Mouse (Mus musculus) frontal cortex, adult (tissue): ENCODE results near the gene Zfand2b.
A peak's percentile ranks its signal among the peaks of the same experiment; 100 is the strongest.

Experiments used
- ATAC-seq: cut with Nextera tagmentation; 2 replicates; pipeline ENCODE4 v1.9.2; 2017; ENCODE audit warnings: mild to moderate bottlenecking, moderate library complexity, mixed read lengths; ENCODE audit not compliant: low TSS enrichment

Gene Zfand2b

DNA sequence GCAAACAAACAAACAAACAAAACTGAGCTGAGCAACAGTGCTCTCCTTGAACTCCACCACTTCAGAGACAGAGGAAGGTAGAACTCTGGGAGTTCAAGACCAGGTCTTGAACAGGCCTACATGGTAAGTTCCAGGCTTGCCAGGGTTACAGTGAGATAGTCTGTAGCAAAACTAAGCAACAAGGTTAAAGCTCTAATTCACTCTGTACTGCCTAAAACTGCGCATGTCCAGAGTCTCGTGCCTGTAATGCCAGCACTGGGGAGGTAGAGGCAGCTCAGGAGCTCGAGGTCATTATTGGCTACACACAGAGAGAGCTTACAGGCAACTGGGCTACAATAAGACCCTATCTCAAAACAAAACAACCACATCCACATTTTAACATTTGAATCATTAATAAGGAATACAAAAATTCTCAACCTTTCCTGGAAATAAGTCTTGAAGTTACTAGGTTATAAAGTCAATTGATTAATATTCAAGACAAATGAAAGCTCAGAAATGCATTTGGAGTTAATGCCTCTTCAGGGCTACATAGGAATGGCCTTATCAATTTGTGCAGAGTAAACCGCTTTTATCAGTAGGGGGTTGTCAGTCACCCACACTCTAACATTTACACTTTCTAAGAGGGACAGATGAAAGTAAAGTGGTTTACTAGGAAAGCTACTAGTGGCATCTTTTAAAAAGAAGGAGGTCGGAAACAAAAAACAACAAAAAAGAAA, 8.7 kb upstream of the Zfand2b start:
- ATAC-seq: no peak

DNA sequence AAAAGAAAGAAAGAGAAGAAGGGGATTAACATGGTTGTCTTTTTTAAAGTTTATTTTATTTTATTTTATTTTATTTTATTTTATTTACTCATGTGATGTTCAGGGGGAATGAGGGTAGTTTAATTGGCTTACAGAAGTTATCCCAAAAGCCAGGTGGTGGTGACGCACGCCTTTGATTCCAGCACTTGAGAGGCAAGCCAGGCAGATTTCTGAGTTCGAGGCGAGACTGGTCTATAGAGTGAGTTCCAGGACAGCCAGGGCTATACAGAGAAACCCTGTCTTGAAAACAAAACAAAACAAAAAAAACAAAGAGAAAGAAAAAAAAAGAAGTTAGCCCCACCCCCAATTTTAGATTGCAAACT, 8.2 kb upstream of the Zfand2b start:
- no peak for ATAC-seq

DNA sequence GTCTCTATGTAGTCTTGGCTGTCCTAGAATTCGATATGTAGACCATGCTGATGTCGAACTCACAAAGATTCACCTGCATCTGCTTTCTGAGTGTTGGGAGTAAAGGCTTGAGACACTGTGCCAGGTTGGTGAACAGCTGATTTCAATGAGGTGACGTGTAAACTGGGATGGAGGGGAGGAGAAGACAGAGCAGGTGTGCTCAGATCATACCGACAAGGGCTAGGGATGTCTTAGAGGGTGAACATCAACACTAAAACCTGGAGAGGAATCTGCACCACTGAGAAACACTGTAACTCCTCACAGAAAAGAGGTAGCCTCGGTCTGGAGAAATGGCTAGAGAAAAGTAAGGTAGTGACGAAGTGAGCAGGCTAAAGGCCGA, 364 bp upstream of the Zfand2b start:
- ATAC-seq: peak; percentile 22; the same call in 1 of the 2 replicates

DNA sequence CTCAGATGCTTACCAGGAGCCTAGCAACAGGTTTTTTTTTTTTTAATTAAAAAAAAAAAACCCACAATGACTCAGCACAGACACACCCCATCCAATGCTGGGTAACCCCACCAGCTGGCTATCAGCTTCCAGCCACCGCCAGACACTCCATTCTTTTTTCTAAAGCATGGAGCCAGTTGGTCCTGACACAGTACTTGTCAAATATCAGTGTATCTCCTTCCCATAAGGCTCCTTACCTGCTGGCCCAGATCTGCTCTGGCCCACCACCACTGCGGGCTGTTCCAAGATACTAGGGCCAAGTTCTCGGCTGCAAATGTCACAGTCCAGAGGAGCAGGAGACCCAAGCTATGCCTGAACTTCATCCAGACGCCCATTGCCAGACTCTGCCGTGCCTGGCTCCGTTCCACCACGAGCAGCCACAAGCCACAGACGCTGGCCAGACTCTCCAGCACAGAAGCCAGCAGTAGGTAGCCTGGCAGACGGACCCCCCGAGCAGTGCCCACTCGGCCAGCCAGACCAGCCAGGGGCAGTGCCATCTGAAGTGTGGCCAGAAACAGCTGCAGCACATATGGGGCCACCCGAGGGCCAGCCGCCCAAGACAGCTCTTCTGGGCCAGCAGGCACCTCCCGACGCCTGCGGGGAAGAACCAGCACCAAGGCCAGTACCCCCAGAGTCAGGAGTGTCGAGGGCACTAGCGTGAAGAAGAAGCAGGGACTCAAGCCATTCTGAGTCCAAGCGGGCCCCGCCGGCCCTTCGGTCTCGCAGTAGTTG, 11.1 kb downstream of the Zfand2b start:
- ATAC-seq: peak; percentile 13; the same call in 1 of the 2 replicates

DNA sequence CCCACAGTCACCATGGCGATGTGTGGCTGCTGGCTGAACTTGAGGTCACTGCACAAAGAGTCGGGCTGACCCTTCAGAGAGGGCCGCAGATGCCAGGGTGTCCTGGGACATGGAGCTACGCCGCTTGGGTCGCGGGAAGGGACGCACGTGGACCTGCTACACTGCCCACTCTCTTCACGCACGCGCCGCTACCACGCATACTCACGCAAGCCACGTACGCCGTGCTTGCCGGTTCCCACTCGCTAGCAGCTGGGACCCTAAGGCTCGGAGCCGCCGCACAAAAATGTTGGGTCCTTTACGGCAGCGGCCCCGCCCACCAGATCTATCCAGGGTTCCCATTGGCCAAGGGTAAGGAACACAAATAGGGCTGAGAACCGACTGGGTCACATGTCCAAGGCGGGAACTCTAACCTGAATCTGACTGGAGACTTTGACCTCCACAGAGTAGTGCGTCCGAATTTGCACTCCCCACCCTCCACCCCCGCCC, 11.7 kb downstream of the Zfand2b start, which contains the start of gene Abcb6:
TSS of gene Abcb6 (minus strand) at position 288 of the 486 bp plus-strand sequence.
- ATAC-seq: peak; percentile 92

DNA sequence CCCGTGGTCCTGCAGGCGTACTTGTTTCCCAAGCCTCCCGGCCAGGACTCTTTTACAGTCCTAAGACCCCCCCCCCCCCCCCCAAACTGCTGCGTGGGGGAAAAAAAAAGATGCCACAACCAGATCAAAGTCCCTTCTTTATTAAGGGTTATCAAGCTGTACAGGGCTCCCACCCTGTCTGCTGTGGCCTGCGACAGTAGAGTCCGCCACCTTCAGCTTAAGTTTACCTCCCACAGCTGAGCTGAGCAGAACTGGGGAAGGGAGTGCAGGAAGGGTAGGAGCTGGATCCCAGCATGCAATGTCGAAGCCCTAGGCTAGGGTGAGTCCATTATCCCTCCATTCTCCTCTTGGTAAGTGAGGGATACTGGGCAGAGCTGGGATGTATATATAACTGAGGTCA, 12.3 kb downstream of the Zfand2b start:
- no peak for ATAC-seq

DNA sequence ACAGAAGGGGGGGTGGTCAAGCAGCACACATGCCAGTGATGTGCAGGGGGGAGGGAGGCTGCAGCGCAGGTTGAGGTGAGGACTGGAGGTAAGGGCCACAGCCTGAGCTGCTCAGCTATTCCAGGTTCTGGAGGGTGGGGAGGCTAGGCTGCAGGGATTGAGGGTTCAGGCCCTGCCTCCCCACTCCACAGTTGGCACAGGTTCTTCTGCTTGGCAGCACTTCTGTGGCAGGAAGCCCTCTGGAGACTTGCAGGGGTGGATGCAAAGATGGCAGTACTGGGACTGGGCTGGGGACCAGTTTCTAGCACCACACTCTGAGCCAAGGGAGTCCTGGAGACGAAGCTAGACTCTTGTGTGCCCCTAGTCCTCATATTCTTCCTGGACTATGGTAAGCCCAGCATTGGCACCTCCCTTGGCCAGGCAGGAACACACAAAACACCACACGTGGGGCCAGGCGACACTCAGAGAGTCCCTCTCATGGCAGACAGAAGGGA, 13.0 kb downstream of the Zfand2b start:
- no peak for ATAC-seq

DNA sequence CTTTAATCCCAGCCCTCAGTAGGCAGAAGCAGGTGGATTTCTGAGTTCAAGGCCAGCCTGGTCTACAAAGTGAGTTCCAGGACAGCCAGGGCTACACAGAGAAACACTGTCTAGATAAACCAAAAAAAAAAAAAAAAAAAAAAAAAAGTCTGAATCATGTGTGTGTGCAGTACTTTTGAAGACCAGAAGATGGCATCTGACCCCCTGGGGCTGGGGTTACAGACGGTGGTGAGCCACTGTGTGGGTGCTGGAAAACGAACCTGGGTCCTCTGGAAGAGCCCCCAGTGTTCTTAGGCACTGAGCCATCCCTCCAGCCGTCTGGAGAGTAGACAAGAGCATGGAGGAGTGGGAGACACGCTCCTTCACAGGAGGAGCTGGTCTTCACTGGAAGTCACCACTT, 13.7 kb downstream of the Zfand2b start:
- no peak for ATAC-seq

DNA sequence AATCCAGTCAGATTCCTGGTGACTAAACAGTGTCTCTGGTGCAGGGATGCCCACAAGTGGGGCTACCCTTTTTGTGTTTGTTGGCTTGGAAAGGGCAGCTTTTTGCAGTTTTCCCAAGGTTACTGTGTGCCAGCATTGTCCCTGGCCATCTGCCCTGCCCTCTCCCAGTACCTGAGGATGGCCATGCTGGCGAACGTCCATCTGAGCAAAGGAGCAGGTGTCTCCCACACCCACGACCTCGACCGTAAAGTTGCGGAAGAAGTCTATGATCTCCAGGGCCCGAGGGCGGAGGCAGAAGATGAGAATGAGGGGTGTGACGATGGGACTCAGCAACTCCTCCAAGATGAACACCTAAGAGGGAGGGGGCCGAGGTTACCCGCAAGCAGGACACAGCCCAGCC, 17.0 kb downstream of the Zfand2b start:
- no peak for ATAC-seq

DNA sequence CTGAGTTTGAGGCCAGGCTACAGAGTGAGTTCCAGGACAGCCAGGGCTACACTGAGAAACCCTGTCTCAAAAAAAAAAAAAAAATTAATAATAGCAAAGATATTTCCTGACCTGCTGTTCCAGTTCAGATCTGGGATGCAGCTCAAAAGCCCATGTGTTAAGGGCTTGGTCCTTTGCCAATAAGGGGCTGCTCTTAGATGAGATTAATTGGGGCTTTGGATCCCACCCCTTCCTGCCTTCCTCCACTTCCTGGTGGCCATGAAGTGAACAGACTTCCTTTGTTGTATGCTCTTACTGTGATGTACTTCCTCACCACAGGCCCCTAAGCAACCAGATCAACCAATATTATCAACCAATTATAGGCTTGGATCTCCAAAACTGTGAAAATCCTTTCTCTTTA, 18.7 kb downstream of the Zfand2b start:
- ATAC-seq: no peak

DNA sequence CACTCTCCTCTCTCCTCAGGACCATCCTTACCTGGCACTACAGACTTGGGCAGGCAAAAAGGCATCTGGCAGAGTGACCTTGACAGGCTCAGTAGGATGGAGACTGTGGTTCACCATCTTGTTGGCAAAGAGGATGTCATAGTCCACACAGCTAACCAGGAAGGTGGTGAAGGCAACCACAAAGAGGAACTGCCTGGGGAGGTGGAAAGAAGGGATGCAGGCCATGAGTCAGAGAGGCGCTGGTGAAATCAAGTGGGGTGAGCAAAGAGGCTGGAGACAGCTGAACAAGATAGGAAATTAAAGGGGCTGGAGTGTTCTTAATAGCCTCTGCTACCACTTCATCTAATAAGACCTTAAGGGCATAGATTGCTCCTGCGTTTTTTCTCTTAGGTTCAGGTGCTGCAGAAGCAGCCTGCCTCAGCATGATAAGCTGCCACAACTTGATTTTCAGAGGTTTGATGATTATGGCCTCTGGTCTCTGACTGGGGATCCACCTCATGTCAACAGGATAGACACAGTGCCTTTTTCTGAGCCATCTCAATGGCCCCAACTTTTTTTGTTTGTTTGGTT, 19.6 kb downstream of the Zfand2b start:
- no peak for ATAC-seq

DNA sequence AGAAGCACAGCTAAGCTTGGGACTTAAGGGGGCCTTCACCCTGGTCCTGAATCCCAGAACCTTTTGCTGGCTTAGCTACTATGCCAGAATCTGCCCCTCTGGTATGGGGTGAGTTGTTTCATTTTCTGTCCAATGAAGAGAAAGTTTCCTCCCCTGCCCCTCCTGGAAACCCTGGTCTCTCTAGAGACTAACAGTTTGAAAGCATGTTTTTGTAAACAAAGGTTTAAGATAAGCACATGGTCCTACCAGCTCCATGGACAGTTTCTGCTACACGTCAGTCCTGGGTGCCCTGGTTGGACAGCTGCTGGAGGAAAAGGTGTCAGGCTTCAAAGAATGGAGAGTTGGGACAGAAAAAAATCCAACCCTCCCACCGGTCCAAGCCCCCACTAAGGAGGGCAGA, 22.1 kb downstream of the Zfand2b start:
- ATAC-seq: no peak

DNA sequence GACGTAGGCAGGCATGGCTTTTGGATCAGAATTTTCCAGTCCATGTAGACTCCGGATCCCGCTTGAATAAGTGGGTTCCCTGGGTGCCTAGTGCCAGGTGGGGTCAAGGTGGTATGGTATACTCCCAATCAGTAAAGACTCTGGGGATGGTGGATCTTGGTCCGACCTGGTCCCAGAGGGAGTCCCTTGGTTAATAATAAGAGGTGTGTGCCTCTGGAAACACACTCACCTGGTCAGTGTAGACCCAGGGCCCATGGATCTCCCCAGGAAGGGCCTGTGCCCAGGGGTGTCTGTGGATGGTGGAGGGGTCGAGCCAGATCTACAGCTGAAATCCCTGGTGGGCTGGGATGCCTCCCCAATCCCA, 22.8 kb downstream of the Zfand2b start:
- ATAC-seq: peak; percentile 5; the same call in 1 of the 2 replicates

DNA sequence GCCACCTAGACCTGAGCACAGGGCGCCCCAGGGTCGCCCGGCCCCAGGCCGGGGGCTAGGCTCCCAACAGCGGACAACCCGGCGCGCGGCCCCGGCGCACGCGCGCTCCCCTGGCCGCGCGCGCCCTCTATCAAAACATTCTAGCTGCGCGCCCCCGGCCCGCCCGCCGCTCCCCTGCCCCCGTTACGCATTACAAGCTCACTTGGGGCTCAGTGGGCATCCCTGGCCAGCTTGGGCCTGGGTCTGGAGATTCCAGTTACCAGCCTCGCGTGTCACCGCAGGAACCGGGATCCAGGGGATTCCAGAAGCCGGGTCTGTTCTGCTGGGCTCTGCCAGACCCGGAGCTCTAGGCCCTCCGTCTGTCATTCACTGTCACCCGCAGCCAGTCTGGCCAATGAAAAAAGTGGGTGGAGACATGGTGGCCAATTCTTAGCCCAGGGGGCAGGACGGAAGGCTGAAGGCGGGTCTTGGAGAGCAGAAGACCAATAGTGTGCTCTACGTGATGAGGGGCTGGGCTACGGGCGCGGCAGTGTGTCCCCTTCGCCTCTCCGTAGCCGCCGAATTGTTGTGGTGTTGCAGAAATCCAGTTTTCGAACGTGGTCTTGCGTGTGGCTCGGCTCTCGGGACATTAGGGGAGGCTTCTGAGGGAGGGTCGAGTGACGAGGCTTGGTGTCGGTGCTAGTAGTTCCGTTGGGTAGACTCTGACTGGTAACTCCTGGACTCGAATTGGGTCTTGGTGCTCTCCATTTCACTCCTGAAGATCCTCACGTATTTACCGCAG, 23.4 kb downstream of the Zfand2b start, which contains the start of the genes Ankzf1 and Atg9a:
TSS of gene Ankzf1 (plus strand) at position 530 of the 781 bp plus-strand sequence.
TSS of gene Atg9a (minus strand) at position 575 of the 781 bp plus-strand sequence.
- ATAC-seq: peak; percentile 98

DNA sequence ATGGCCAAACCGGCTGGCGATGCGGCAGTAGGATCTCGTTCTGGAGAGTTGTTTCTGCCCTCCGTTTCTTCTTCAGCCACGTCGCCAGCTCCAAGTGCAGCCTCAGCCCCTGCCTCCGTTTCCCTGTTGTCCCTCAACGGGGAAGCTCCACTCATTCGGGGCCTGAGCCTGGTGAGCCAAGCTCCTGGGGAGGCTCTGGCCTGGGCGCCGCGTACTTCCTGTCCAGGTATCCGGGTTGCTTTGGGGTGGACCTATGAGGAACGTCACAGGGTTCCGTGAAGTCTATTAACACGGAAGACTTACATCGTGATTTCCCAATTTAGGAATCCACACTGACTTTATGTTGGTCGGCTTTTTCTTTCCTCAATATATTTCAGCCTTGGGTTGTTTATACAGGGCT, 24.0 kb downstream of the Zfand2b start:
- peak; percentile 58 for ATAC-seq

DNA sequence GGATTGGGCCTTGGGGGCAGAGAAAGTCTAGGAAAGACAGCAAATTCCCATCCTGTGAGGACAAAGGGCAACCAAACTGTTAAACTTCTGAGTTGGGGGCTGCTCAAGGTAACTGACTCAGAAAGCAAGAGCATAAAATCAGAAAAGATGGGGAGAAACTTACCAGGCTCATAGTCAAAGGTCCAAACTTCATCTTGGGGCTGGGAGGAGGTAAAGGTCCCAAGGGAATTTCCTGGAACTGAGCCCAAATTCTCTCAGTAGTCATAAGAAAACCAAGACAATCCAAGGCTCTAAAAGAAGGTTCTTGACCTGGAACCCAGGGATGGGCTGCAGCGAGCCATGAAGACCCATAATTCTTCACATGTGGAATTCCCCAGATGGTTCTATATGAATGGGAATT, 32.8 kb downstream of the Zfand2b start:
- no peak for ATAC-seq

DNA sequence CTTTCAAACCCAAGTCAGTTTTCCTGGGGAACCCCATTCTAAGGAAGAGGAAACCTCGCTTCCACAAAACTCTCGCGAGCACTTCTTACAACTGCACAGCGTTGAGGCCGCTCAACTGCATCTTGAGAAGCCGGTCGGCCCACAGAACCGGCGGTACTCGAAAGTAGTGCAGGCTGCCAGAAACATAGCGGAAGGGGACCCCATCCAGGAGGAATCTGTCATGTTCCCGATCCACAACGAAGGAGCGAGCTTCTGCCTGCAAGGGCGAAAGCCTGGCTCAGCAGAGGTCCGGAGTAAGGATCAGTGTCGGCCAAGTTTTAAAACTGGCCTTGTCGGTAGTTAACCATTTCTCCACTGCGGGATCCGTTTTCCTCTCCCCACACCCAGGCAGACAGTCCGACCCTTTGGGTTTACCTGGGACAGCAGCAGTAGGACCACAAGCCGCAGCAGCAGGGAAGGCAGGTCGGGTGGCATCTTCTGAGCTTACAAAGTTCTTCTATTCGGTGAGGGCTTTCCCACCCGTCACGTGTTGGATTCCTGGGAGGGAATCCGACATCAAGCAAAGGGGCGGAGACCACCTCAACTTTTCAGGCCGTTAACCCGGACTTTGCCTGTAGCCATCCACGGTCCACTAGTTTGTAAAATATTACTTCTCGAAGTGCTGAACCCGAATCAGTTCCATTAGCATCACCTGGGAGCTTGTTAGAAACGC, 40.7 kb downstream of the Zfand2b start:
- no peak for ATAC-seq

DNA sequence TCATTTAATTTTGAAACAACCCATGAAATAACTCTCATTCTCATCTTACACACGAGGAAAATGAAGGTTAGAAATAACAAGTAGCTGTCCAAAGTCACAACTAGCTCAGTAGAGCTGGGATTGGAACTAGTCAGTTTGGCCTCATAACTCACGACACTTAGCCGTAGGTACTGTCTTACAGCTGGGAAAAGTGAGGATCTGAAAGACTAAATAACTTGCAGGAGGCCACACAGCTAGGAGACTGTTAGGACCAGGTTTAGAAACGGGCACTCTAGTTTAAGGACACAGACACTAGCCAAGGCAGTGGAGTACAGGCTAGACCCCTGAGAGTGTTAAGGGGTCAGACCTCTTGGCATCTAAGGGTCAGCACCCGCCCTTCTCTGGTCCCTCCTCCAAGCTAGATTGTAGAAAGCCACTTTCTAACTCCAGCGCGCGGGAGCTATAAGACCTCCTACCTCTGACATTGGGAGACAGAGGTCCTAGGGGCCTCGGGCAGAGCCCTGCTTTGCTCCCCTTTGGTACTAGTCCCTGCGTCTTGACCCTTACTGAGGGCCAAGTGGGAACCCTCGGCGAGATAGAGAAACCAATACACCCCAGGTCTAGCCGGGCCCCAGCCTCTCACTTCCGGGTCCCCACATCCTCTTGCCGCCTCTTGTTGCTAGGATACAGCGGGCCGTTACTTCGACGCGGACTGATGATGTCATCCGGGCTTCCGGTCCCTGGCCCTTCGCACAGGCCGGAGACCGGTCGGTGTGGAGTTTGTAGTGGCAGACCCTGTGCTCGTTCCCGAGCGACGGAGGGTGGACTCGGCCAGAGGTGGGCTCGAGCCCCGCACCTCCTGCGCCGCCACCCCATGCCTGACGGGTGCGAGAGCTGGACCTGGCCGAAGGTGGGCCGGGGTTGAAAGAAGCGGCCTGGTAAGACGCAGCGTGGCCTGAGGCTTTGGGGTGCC, 42.0 kb downstream of the Zfand2b start, which contains the start of the genes Glb1l and Stk16:
TSS of gene Glb1l (minus strand) at position 678 of the 952 bp plus-strand sequence.
TSS of gene Stk16 (plus strand) at position 703 of the 952 bp plus-strand sequence.
- ATAC-seq: peak; percentile 85

DNA sequence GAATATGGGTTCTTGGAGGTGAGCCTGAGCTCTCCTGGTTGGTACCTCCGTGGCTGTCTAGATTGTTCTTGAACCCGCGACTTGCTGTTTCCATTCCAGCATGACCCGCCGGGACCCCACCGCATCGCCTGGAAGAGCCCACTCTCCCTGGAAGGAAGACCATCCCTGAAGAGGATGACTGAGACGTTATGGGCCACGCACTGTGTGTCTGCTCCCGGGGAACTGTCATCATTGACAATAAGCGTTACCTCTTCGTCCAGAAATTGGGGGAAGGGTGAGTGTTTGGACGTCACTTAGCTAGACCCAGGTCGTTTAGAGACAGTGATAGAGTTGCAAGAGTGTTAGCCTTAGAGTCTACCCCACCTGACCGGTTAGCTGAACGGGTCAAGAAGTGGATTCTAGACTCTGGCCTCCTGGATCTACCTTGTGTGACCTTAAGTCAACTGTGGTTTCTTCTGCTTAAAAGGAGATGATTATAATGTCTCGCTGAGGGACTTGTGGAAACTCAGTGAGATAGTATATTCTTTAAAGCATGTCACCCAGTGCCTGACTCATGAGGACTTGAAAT, 42.8 kb downstream of the Zfand2b start:
- ATAC-seq: no peak
